Mouse (Mus musculus): ENCODE results near the gene Szrd1.

Szrd1 gene

GRCm38 (mm10) chr4:141114521-141114981 is 25.0 kb downstream of the Szrd1 start:
- peak; percentile 35 to 37 for DNase-seq (ENCODE audit: low spot score in 2 of 2)

GRCm38 (mm10) chr4:141113831-141114230 is 25.7 kb downstream of the Szrd1 start:
- DNase-seq (ENCODE audit: low spot score in 2 of 2): no peak

- no peak for DNase-seq (ENCODE audit: low spot score in 2 of 2)
Measured at GRCm38 (mm10) chr4:141108196-141108732, 31.3 kb downstream of the Szrd1 start.

DNA sequence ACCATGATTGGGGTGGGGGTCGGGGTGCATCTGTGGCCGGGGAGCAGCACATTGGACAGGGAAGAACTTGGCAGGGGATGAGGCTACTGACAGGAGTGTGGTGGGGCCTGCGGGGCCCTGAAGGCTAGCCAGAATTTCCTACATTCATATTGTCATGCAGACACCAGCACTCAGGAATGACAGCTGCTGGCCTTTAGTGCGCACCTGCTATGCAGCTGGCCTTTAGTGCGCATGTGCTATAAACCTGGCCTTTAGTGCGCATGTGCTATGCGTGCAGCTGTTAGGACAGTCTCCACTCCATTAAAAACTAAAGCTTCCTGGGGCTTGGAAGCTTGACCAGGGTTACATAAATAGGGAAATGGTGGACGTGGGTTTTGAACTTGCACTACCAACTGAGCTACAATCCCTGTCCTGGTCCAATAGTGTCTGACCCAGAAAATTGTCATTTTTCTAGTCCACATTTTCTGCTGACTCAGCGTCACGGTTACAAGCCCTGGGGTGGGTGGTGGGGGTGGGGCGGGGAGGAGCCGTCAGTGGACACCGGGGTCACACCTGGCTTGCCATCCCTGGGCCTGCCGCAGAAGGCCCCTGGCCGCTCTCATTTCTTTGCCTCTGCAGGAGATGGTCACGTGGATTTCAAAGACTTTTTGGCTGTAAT is 32.9 kb downstream of the Szrd1 start:
- no peak for DNase-seq (ENCODE audit: low spot score in 2 of 2)

GRCm38 (mm10) chr4:141101855-141102254 is 37.7 kb downstream of the Szrd1 start:
- no peak for DNase-seq (ENCODE audit: low spot score in 2 of 2)

DNA sequence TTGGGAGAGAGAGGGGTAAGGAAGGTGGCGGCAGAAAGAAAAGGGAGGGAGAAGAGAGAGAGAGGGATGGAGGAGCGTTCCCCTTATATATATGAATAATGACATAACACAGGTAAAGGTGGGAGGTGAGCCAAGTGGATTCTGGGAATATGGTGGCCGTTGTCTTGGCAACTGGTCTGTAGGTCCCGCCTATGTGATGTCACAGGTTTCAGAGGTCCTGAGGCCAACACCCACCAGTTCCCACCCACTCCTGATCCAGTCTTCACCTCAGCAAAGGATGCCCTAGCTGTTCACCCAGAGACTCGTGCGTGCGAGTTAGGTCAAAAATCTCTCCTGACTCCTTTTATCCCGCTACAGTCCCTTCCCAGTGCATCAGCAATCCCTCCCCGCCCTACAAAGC is 38.3 kb downstream of the Szrd1 start:
- DNase-seq (ENCODE audit: low spot score in 2 of 2): no peak

DNA sequence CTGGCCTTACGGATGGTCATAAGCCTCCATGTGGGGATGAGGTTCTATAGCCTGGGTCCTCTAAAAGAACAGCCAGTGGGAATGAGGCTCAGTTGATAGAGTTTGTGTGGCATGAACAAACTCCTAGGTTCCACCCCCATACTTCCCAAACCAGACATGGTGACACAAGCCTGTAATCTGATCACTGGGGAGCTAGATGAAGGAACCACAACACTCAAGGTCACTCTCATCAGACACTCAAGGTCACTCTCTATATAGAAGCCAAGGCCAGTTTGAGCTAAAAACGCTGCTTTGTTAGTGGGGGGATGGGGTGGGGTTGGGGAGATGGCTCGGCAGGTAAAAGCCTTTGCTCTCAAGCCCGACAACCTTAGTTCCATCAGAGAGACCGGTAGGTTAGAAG is 39.6 kb downstream of the Szrd1 start:
- DNase-seq (ENCODE audit: low spot score in 2 of 2): no peak

DNA sequence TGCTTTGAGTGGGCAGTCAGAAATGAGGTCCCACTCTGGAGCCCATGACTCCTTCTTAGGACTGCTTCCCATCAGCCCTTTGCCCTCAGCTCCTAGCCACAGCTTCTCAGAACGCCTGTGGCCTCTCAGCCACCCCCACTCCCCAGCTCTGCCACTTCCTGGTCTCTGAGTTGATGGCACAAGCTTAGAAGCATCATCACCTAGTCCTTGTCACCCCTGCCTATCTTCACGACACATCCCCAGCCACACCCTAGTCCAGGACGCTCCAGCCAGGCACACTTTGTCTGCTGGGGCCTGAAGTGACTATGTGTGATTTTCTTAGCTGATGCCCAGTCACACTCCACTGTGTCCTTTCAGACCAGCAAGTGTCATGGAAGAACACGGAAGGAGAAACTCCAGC is 40.6 kb downstream of the Szrd1 start:
- no peak for DNase-seq (ENCODE audit: low spot score in 2 of 2)

GRCm38 (mm10) chr4:141096710-141097109 is 42.9 kb downstream of the Szrd1 start:
- no peak for DNase-seq (ENCODE audit: low spot score in 2 of 2)

DNA sequence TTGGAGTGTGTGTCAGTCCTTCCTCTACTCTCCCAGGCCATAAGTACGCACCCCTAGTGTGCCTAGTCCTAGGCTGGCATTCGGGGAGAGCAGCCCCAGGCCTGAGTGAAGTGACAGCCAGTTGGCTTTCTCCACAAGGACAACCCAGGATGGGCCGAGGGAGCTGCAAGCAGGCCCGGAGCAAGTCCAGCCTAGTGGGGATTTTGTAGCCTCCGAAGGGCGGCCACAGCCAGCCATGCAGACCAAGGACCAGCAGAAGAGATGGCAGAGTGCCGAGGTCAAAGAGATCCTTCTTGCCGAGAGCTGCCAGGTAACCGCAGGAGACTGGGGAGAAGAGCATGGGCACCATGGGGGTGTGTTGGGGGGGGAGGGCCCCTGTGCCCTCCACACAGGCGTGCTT is 44.6 kb downstream of the Szrd1 start:
- DNase-seq (ENCODE audit: low spot score in 2 of 2): no peak

DNA sequence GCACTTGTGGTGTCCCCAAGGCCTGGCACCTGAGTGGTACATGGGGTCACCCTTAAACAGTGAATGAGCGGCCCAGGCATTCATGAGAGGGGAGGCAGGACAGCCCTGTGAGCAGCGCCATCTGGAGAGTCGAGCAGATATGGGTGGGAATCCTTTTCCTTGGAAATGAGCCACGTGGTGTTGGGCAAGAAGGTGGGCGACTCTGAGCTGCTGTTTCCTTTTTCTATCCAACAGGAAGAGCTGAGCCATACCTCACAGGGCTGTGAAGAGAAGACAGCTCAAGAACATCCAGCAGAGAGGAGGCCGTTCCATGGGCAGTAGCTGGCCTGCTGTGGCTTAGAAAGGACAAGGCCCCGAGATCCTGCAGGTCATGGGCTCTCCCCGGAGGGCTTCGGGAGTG is 50.9 kb downstream of the Szrd1 start:
- peak; percentile 44 to 48 for DNase-seq (ENCODE audit: low spot score in 2 of 2)

- DNase-seq (ENCODE audit: low spot score in 2 of 2): no peak
Measured at GRCm38 (mm10) chr4:141088033-141088432, 51.5 kb downstream of the Szrd1 start, which contains the start of gene Spata21. TSS of gene Spata21 (plus strand) at chr4:141088333.

DNA sequence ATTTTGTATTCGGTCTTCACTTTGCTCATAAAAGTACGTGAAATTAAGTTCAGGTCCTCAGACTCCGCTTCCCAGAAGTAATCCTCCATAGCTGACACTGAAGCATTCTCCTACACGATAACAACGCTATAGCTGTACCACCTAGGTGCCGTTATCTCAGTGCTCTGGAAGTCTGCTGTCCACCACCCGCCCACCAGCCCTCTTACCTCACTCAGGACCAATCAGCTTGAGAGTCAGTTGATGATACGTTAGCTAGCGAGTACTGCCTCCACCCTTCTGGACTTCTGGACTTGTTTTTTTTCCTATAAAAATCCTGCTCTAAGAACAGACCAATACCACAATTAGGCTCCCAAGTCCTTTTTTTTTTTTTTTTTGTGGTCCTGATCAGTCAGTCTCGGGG is 52.7 kb downstream of the Szrd1 start:
- no peak for DNase-seq (ENCODE audit: low spot score in 2 of 2)

DNA sequence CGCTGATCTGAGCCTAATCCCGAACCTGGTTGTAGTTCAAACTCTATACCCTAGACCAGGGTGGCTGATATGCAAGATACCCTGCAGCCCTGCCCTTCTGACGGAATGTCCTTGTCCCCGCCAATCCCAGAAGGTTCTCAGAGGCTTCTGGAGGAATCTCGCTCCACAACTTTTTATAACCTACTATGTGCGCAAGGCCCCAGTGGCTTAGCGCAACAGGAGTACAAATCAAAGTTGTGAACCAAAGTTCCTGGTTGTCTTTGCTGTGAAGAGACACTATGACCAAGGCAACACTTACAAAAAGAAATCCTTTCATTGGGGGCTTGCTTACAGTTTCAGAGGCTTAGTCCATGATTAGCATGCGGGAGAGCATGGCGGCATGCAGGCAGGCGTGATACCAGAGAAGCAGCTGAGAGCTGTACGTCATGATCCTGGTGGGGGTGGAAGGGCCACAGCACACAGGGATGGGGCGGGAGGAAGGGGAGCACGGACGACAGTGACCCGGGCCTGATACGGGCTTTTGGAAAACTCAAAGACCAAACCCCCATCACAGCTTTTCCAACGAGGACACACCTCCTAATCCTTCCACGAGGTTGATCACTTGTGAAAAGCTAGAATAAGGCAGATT is 61.0 kb downstream of the Szrd1 start:
- DNase-seq (ENCODE audit: low spot score in 2 of 2): no peak

DNA sequence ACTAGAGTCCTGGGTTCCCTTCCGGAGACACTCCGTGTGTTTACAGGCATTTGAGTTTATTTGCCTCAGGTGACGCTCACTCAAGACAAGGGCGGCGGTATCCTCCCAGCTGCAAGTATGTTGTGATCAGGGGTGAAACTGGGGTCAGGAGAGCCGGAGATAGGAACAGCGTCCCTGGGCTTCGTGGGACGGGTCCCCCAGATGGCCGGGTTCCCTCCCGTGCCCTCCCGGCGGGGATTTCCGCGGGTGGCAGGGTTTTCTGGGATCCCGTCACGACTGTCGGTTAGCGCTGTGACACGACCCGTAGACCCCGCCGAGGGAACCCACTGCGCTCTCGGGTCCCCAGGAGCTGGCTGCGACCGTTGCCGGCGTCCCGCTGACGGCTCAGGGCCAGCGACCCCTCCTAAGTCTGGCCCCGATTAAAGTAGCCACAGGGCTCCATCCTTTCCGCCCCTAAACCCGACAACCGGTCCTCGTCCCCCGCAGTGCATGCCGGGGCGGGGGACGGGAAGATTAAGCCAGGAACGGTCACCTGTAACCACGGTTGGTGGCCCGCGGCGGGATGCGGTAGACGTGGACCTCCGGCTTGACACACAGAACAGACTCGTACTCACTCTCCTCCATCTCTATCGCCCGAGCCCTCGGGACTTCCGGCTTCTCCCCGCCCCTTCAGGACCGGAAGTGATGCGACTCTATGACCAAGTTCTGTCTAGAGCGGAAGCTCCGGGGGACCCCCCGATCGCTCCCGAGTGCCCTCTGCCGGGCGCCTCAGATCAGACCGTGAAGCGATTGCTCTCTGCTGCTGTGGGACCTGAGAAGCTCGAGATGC is 61.7 kb downstream of the Szrd1 start, which contains the start of gene Necap2:
Gene Necap2, minus strand, starts transcription at position 677 of the 829 bp plus-strand sequence.
- DNase-seq (ENCODE audit: low spot score in 2 of 2): peak; percentile 90 to 94

- no peak for DNase-seq (ENCODE audit: low spot score in 2 of 2)
Measured at GRCm38 (mm10) chr4:141076761-141077506, 62.6 kb downstream of the Szrd1 start.

DNA sequence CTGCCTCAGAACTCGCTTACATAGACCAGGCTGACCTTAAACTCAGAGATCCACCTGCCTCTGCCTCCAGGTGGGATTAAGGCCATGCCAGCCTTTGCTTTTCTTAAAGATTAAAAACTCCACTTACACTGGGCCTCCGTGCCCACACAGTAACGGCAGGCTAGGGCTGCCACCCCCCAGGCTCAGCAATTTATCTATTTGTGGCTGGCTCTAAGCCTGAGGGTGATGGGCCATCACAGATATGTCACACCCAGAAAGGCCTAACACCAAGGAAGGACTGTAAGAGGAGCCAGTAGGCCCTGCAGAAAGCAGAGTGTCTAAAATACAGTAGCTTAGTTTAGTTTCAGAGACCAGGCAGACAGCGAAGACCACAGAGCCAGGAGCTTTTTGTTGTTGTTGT is 65.5 kb downstream of the Szrd1 start:
- no peak for DNase-seq (ENCODE audit: low spot score in 2 of 2)

DNA sequence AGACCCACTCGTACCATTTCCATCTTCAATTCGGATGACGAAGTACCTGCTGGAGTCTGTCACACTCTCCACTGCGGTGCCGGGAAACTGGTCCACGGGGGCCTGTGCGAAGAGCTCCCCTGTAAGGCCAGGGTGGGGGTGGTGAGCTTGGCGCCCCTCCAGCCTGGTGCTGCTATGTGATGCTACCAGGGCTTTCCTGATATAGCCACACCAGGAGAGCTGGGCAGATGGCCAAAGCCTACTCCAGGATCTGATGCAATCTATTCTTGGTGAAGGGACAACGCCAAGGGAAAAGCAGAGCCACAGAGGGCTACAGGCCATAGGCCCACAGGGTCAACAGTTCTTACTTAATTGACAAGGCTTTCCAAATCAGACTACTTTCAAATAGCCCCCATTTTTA is 65.9 kb downstream of the Szrd1 start:
- peak; percentile 80 to 86 for DNase-seq (ENCODE audit: low spot score in 2 of 2)

DNA sequence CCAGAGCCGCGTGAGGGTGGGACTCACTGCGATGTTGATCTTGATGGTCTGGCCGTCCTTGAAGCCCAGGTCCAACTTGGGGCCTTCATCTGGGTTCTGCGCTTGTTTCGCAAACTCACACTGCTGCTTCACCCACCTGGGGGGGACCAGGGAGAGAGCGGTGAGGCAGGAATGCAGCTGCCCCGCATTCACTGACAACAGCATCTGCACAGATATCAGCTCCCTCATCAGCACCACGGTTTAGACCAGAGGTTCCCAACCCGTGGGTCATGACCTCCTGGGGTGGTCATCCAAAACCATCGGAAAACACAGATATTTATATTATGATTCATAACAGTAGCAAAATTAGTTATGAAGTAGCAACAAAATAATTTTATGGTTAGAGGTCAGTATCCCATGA is 67.1 kb downstream of the Szrd1 start:
- no peak for DNase-seq (ENCODE audit: low spot score in 2 of 2)

DNA sequence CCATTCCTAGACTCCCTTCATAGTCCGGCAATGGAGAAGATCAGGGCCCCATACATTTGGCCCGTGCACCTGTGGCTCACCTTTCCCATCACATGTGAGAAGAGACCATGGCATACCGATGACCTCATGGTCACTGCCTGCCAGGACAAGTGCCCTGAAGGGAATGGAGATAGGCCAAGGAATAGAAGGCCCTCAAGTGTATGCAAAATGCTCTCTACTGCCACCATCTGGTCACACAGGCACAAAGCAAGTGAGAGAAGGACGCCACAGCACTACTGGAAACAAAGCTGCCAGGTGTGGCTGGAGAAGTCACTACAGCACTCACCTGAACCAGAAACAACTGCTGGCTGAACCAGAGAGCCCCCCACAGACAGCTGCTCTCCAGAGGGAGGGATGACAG is 69.8 kb downstream of the Szrd1 start:
- DNase-seq (ENCODE audit: low spot score in 2 of 2): no peak

GRCm38 (mm10) chr4:141068655-141069054 is 70.9 kb downstream of the Szrd1 start:
- no peak for DNase-seq (ENCODE audit: low spot score in 2 of 2)
